Mouse (Mus musculus) CH12.LX (cell line): Measurements from ENCODE around the gene Arl14. TPM values are rescaled to one million over a fixed set of nuclear protein-coding genes. Genes with fewer than 3 reads are reported as not detected.

Source experiments
- DNase-seq: peaks from one replicate; pipeline ENCODE4 v3.0.0-alpha.2; 2013; ENCODE audit errors: extremely low read depth
- H3K27ac ChIP-seq: 2 replicates; pipeline ENCODE4 v1.5.1; 2012; ENCODE audit warnings: low read depth, mild to moderate bottlenecking, control low read depth, moderate library complexity; ENCODE audit not compliant: insufficient read depth
- H3K27me3 ChIP-seq: replicated peaks from 2 replicates; pipeline ENCODE3; 2012; ENCODE audit warnings: inconsistent platforms
- H3K36me3 ChIP-seq, 2 experiments: replicated peaks in 1 of 2; 2 replicates each; pipeline versions ENCODE3 to v1.6.1; 2012; ENCODE audit warnings: inconsistent platforms in 1 of 2, low read length in 1 of 2, mild to moderate bottlenecking in 1 of 2, mixed read lengths in 1 of 2, moderate library complexity in 1 of 2; ENCODE audit not compliant: control insufficient read depth in 1 of 2, insufficient read depth in 1 of 2
- H3K4me1 ChIP-seq, 2 experiments: 2 replicates each; pipeline ENCODE4 v1.6.1; 2012; ENCODE audit warnings: inconsistent platforms in 1 of 2, moderate library complexity in 1 of 2; ENCODE audit not compliant: insufficient read depth in 2 of 2, control insufficient read depth in 1 of 2
- H3K4me2 ChIP-seq: 2 replicates; pipeline ENCODE4 v1.6.1; 2012; ENCODE audit warnings: low read depth, mild to moderate bottlenecking, control low read depth; ENCODE audit not compliant: poor library complexity, insufficient read depth, severe bottlenecking
- H3K4me3 ChIP-seq, 3 experiments: fragments of 150-350 bp in 1 of 3; sonication (generic) in 1 of 3; replicated peaks in 1 of 3; 2 replicates each; pipeline versions ENCODE3 to v1.5.1; 2011 to 2012; ENCODE audit warnings: low read depth in 2 of 3, low read length in 2 of 3, mild to moderate bottlenecking in 2 of 3, moderate library complexity in 2 of 3, control low read depth in 1 of 3, improper control_type of control experiment in 1 of 3, inconsistent platforms in 1 of 3, mixed read lengths in 1 of 3; ENCODE audit not compliant: poor library complexity in 1 of 3
- H3K79me2 ChIP-seq: replicated peaks from 2 replicates; pipeline ENCODE4 v1.6.1; 2012; ENCODE audit warnings: mild to moderate bottlenecking, moderate library complexity; ENCODE audit not compliant: control insufficient read depth, poor library complexity, insufficient read depth, severe bottlenecking; ENCODE audit errors: extremely low read depth
- H3K9ac ChIP-seq: 2 replicates; pipeline ENCODE4 v1.6.1; 2012; ENCODE audit warnings: low read depth, mild to moderate bottlenecking, control low read depth, moderate library complexity; ENCODE audit not compliant: insufficient read depth
- H3K9me3 ChIP-seq: replicated peaks from 2 replicates; pipeline ENCODE3; 2012; ENCODE audit warnings: low read length, inconsistent platforms, mixed read lengths
- BHLHE40 ChIP-seq: IDR thresholded peaks from 2 replicates; pipeline ENCODE4 v1.6.1; 2011; ENCODE audit warnings: mild to moderate bottlenecking, low read depth, low read length, improper control_type of control experiment
- CHD1 ChIP-seq: IDR thresholded peaks from 2 replicates; pipeline ENCODE4 v1.6.1; 2012; ENCODE audit warnings: low read depth, low read length, improper control_type of control experiment, inconsistent platforms
- CHD2 ChIP-seq: IDR thresholded peaks from 2 replicates; pipeline ENCODE4 v1.6.1; 2011; ENCODE audit warnings: low read length, improper control_type of control experiment
- CTCF ChIP-seq, 2 experiments: IDR thresholded peaks in 1 of 2; conservative IDR thresholded peaks in 1 of 2; 2 replicates each; pipeline ENCODE4 v1.5.1; 2011 to 2012; ENCODE audit warnings: low read depth in 2 of 2, low read length in 2 of 2, improper control_type of control experiment in 1 of 2, inconsistent platforms in 1 of 2, mild to moderate bottlenecking in 1 of 2, moderate library complexity in 1 of 2
- ELF1 ChIP-seq: IDR thresholded peaks from 2 replicates; pipeline ENCODE4 v1.6.1; 2014; ENCODE audit warnings: low read depth, mild to moderate bottlenecking, inconsistent platforms, low read length, improper control_type of control experiment
- EP300 ChIP-seq: IDR thresholded peaks from 2 replicates; pipeline ENCODE4 v1.6.1; 2011; ENCODE audit warnings: low read length, improper control_type of control experiment
- GABPA ChIP-seq: IDR thresholded peaks from 2 replicates; pipeline ENCODE4 v1.6.1; 2012; ENCODE audit warnings: low read depth, low read length, improper control_type of control experiment, inconsistent platforms; ENCODE audit not compliant: insufficient replicate concordance
- HCFC1 ChIP-seq: IDR thresholded peaks from 2 replicates; pipeline ENCODE4 v1.6.1; 2012; ENCODE audit warnings: low read depth, mild to moderate bottlenecking, inconsistent platforms, low read length, improper control_type of control experiment
- IRF4 ChIP-seq: IDR thresholded peaks from 2 replicates; pipeline ENCODE4 v1.6.1; 2014; ENCODE audit warnings: low read depth, mild to moderate bottlenecking, inconsistent platforms, low read length, improper control_type of control experiment
- JUN ChIP-seq: IDR thresholded peaks from 2 replicates; pipeline ENCODE4 v1.6.1; 2011; ENCODE audit warnings: low read depth, mild to moderate bottlenecking, low read length, improper control_type of control experiment, moderate library complexity; ENCODE audit not compliant: insufficient read depth
- MAX ChIP-seq: IDR thresholded peaks from 2 replicates; pipeline ENCODE4 v1.6.1; 2011; ENCODE audit warnings: low read length, improper control_type of control experiment
- MEF2A ChIP-seq: IDR thresholded peaks from 2 replicates; pipeline ENCODE4 v1.6.1; 2014; ENCODE audit warnings: low read depth, mild to moderate bottlenecking, inconsistent platforms, low read length, improper control_type of control experiment, borderline replicate concordance
- MXI1 ChIP-seq: IDR thresholded peaks from 2 replicates; pipeline ENCODE4 v1.6.1; 2011; ENCODE audit warnings: mild to moderate bottlenecking, low read depth, low read length, improper control_type of control experiment
- NELFE ChIP-seq: IDR thresholded peaks from 2 replicates; pipeline ENCODE4 v1.6.1; 2011; ENCODE audit warnings: low read depth, low read length, improper control_type of control experiment
- NRF1 ChIP-seq: IDR thresholded peaks from 2 replicates; pipeline ENCODE4 v1.6.1; 2014; ENCODE audit warnings: low read depth, mild to moderate bottlenecking, inconsistent platforms, low read length, improper control_type of control experiment, moderate library complexity
- PAX5 ChIP-seq: IDR thresholded peaks from 2 replicates; pipeline ENCODE4 v1.6.1; 2012; ENCODE audit warnings: low read length, inconsistent platforms, mixed read lengths
- POLR2A ChIP-seq: IDR thresholded peaks from 2 replicates; pipeline ENCODE4 v1.6.1; 2011; ENCODE audit warnings: low read depth, mild to moderate bottlenecking, improper control_type of control experiment, low read length
- POLR2AphosphoS2 ChIP-seq: IDR thresholded peaks from 2 replicates; pipeline ENCODE4 v1.6.1; 2011; ENCODE audit warnings: low read depth, low read length, improper control_type of control experiment
- RAD21 ChIP-seq: IDR thresholded peaks from 2 replicates; pipeline ENCODE4 v1.6.1; 2011; ENCODE audit warnings: low read depth, mild to moderate bottlenecking, low read length, improper control_type of control experiment, moderate library complexity
- RCOR1 ChIP-seq: conservative IDR thresholded peaks from 2 replicates; pipeline ENCODE4 v1.6.1; 2012; ENCODE audit warnings: low read depth, mild to moderate bottlenecking, inconsistent platforms, low read length, improper control_type of control experiment
- SIN3A ChIP-seq: IDR thresholded peaks from 2 replicates; pipeline ENCODE4 v1.6.1; 2012; ENCODE audit warnings: low read length, improper control_type of control experiment, inconsistent platforms
- TBP ChIP-seq: conservative IDR thresholded peaks from 2 replicates; pipeline ENCODE4 v1.6.1; 2011; ENCODE audit warnings: low read depth, low read length, improper control_type of control experiment
- TCF12 ChIP-seq: IDR thresholded peaks from 2 replicates; pipeline ENCODE4 v1.6.1; 2014; ENCODE audit warnings: low read depth, mild to moderate bottlenecking, inconsistent platforms, low read length, improper control_type of control experiment
- UBTF ChIP-seq: IDR thresholded peaks from 2 replicates; pipeline ENCODE4 v1.6.1; 2012; ENCODE audit warnings: low read depth, mild to moderate bottlenecking, inconsistent platforms, low read length, improper control_type of control experiment, moderate library complexity
- USF1 ChIP-seq: IDR thresholded peaks from 2 replicates; pipeline ENCODE4 v1.6.1; 2014; ENCODE audit warnings: low read depth, mild to moderate bottlenecking, inconsistent platforms, low read length, improper control_type of control experiment
- USF2 ChIP-seq: conservative IDR thresholded peaks from 2 replicates; pipeline ENCODE4 v1.6.1; 2011; ENCODE audit warnings: low read depth, low read length, improper control_type of control experiment
- ZC3H11A ChIP-seq: IDR thresholded peaks from 2 replicates; pipeline ENCODE4 v1.6.1; 2012; ENCODE audit warnings: low read depth, mild to moderate bottlenecking, inconsistent platforms, low read length, improper control_type of control experiment
- ZKSCAN1 ChIP-seq: IDR thresholded peaks from 2 replicates; pipeline ENCODE4 v1.6.1; 2012; ENCODE audit warnings: low read depth, inconsistent platforms, low read length, improper control_type of control experiment, borderline replicate concordance
- ZMIZ1 ChIP-seq: IDR thresholded peaks from 2 replicates; pipeline ENCODE4 v1.6.1; 2012; ENCODE audit warnings: low read depth, mild to moderate bottlenecking, inconsistent platforms, low read length, improper control_type of control experiment
- ZNF384 ChIP-seq: IDR thresholded peaks from 2 replicates; pipeline ENCODE4 v1.6.1; 2012; ENCODE audit warnings: low read depth, low read length, improper control_type of control experiment, inconsistent platforms
- dilution Hi-C: fragments of 300-500 bp; cut with MboI; formaldehyde crosslinking; loops from 2 replicates; pipeline ENCODE4 v1.14.3; 2020; ENCODE audit warnings: low sequenced_read_pairs; ENCODE audit not compliant: extremely low pct_unique_long_range_greater_than_20kb, extremely low pct_ligation_motif_present
- in situ Hi-C: fragments of 300-500 bp; cut with MboI; formaldehyde crosslinking; loops from 3 replicates; pipeline ENCODE4 v1.14.3; 2019; ENCODE audit warnings: low sequenced_read_pairs, low pct_ligation_motif_present, low pct_unique_long_range_greater_than_20kb, mixed read lengths
- polyA plus RNA-seq: library from polyadenylated mRNA; unstranded; fragments of >175 nt; gene quantifications from 2 replicates; pipeline ENCODE4 v1.2.1, GENCODE M21; 2012; ENCODE audit warnings: low read depth; ENCODE audit not compliant: insufficient read length
- total RNA-seq, 2 experiments: library from RNA; depleted of rRNA; stranded (reverse); fragments of 300-350 nt in 1 of 2; fragments of >200 nt in 1 of 2; gene quantifications; 2 replicates each; pipeline ENCODE4 v1.2.3; 2012 to 2014

Arl14 gene
- total and polyA plus RNA-seq, 3 experiments, result not detected

DNA sequence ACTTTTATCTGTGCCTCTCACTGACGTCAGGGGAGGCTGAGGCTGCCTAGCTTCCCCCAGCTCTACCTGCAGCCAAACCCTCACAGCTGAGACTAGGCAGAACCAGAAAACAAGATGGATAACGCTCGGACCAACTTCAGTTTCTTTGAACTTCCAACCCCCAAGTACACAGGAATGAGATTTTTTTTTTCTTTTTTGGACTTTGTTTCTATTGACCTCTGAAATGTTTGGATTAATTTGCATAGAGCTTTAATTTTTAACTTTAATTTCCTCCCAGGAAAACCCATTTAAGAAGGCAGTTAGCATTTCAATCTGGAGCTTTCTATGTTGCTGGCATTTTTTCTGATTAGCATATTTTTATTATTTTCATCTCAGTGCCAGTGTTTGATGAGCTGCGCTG is 36.2 kb upstream of the Arl14 start:
- H3K9ac ChIP-seq, result no peak overlapping the region
- H3K4me2 ChIP-seq, result no peak overlapping the region
- dilution Hi-C loops, result no loop called here

DNA sequence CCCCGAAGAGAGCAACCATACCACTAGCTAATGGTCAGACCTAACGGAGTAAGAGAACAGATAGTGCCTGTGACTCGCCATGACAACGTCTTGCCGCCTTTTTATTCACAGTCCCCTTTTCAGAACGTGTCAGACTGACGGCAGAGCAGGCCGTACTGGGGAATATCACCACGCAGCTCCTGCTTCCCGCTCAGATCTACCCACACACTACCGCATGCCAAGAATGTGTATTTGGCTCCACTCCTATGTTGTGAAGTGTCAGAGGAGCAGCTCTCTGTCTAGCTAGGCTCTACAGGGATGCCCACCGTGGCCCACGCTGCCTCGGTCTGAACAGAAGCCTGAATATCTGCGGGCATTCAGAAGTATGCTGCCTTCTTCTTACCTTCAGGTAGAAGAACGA is 35.6 kb upstream of the Arl14 start:
- Histone ChIP-seq H3K4me2 (no peak overlapping the region), H3K4me3 (no peak overlapping the region), H3K36me3 (no peaks in the 10 kb centered on the region), H3K27ac (no peak overlapping the region), H3K4me1 (peaks cover 2 to 6% of the 10 kb centered on the region in 2 experiments; a peak in 1 of 4 replicates), H3K27me3 (peaks cover 2% of the 10 kb centered on the region), H3K9ac (no peak overlapping the region), H3K79me2 (no peaks in the 10 kb centered on the region), H3K9me3 (no peaks in the 10 kb centered on the region)
- DNase-seq, result no peak
- TF ChIP-seq NRF1 (no peak), CHD1 (no peak), RAD21 (no peak), RCOR1 (no peak), USF1 (no peak), CTCF (conservative IDR thresholded peaks at IDR 0.05 in 1 of 2, IDR thresholded peaks at IDR 0.05 in 1 of 2; ENCODE audit: low read depth in 2 of 2, low read length in 2 of 2) (no peak), ZC3H11A (no peak), SIN3A (no peak), GABPA (no peak), NELFE (no peak), UBTF (no peak), TBP (no peak), ZMIZ1 (no peak), POLR2A (no peak), ELF1 (no peak), MXI1 (no peak), IRF4 (no peak)
- in situ Hi-C loops (no loop called here), dilution Hi-C loops (no loop called here)

More for the DNA sequence above, 36.2 kb upstream of the Arl14 start:
- H3K27me3 ChIP-seq, result peaks cover 2% of the 10 kb centered on the region
- in situ Hi-C loops, result no loop called here
- H3K27ac ChIP-seq, result no peak overlapping the region
- DNase-seq, result no peak
- H3K9me3 ChIP-seq, result no peaks in the 10 kb centered on the region
- no peaks in the 10 kb centered on the region for H3K79me2 ChIP-seq
- no peak for TF ChIP-seq TCF12
- no peak for TF ChIP-seq IRF4
- TF ChIP-seq PAX5, result no peak
- no peak for TF ChIP-seq MXI1
- TF ChIP-seq CHD2, result no peak
- TF ChIP-seq ELF1, result no peak
- no peak for TF ChIP-seq ZC3H11A
- no peak for TF ChIP-seq BHLHE40
- TF ChIP-seq MAX, result no peak
- no peak for TF ChIP-seq POLR2AphosphoS2
- no peak for TF ChIP-seq POLR2A
- TF ChIP-seq USF2, result no peak
- TF ChIP-seq JUN, result no peak
- no peak for TF ChIP-seq HCFC1
- TF ChIP-seq ZNF384, result no peak
- no peak for TF ChIP-seq EP300
- no peak for TF ChIP-seq ZKSCAN1
- TF ChIP-seq MEF2A, result no peak
- no peak for TF ChIP-seq ZMIZ1
- H3K4me1 ChIP-seq, result peaks cover 2 to 6% of the 10 kb centered on the region in 2 experiments; a peak in 1 of 4 replicates
- no peak overlapping the region for H3K4me3 ChIP-seq
- H3K36me3 ChIP-seq, result no peaks in the 10 kb centered on the region
